Mouse (Mus musculus) splenic B cell, adult 2 months (primary cell): ENCODE measurements around the gene Gm6020.

Experiments used
- DNase-seq: peaks from one replicate; pipeline ENCODE4 v3.0.0-alpha.2; 2011; ENCODE audit warnings: low read depth, low spot score
- H3K27me3 ChIP-seq: 2 replicates; pipeline ENCODE4 v1.6.1; 2012; ENCODE audit warnings: mild to moderate bottlenecking, low read length, moderate library complexity, mixed read lengths; ENCODE audit not compliant: control insufficient read depth, poor library complexity, insufficient read depth, severe bottlenecking
- H3K36me3 ChIP-seq: 2 replicates; pipeline ENCODE4 v1.6.1; 2012; ENCODE audit warnings: mild to moderate bottlenecking, low read length, moderate library complexity, mixed read lengths; ENCODE audit not compliant: control insufficient read depth, poor library complexity, insufficient read depth, severe bottlenecking

Gene Gm6020

GRCm38 (mm10) chr19:61226401-61226927 lies 42.8 kb downstream of the Gm6020 start:
- Histone ChIP-seq H3K36me3 (no peaks in the 10 kb centered on the region), H3K27me3 (no peaks in the 10 kb centered on the region)
- DNase-seq: peak; percentile 94

DNA sequence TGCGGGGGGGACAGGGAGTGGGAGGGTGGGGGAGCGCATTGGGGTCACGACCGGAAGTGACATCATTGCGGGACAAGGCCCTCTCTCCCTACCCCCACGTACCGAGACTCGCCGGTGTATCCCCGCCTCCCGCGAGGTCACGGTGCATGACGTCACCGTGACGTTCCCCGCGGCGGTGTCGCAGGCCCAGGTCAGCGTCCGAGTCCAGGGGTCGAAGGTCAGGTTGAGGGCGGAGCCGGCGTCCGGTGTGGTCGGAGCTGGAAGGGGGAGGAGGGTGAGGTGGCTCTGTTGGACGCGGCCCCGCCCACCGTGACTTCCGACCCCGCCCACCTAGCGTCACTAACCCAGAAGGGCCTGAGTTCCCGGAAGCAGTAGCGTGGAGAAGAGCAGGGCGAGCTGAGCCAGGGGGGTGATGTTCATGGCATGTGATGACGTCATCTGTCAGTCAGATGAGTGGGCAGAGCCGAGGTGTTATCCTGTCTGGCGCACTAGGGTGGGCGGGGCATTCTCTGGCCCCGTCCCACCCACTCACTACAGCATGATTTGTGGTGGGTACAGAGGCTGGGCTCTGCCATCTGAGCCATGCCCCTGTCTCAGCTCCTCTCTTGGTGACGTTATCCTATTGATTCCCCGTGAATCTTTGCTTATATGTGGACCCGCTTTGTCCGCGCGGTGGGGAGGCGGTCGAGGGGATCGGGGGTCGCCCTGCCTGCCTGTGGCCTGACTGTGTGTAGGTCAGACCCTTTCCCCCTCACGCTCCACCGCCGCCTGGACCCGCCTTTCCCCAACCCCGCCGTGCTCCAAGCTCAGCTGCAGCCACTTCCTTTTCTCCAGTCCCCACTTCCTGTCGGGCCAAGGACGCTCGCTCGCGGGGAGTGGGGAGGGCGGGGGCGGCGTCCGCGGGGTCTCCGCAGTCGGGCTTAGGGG lies 43.5 kb downstream of the Gm6020 start:
- DNase-seq: peak; percentile 98
- Histone ChIP-seq H3K36me3 (no peaks in the 10 kb centered on the region), H3K27me3 (no peaks in the 10 kb centered on the region)

DNA sequence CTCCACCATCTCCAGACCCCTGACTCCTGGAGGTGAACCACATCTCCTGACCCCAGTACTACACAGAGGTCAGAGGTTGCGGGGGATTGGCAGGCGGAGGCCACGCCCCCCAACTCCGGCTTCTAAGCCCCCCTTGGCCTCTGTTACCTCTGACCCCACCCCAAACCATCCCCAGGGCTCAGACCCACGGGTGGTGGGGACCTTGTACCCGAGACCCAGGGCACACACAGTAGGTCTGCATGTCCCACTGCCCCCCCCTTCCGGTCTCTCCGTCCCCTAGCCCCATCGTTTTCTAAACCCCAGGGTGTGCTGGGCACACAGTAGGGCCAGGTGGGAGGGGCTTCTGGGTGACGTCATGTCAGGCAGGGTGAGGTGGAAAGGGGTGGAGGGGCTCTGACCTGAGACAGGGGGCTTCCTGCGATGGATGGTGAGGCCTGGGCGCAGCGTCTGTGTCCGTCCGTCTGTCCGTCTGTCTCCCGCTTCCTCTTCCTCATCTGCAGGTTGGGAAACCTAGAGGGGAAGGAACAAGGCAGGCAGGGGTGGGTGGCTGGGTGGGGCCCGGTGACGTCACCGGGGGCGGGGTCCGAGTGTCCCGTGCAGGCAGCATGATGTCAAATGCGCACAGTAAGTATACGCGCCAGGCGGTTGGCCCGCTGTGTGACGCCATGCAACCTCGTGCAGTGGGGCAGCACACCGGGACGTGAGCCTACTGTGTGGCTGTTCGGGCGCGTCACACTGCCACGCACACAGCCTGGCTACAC lies 44.4 kb downstream of the Gm6020 start, which contains the start of gene Csf2ra:
Gene Csf2ra (minus strand): TSS at position 489 of the 761 bp plus-strand sequence.
- DNase-seq: peak; percentile 74
- Histone ChIP-seq H3K27me3 (no peaks in the 10 kb centered on the region), H3K36me3 (no peaks in the 10 kb centered on the region)
